Mouse (Mus musculus) myocyte (in vitro differentiated cells): Measurements from ENCODE around the gene Rchy1. TPM values are rescaled to one million over a fixed set of nuclear protein-coding genes. Genes with fewer than 3 reads are reported as not detected.

Source experiments
- H3K27me3 ChIP-seq: one replicate; pipeline ENCODE4 v1.6.1; 2011; ENCODE audit not compliant: control insufficient read depth, insufficient read depth, insufficient read length
- H3K36me3 ChIP-seq: one replicate; pipeline ENCODE4 v1.6.1; 2011; ENCODE audit not compliant: control insufficient read depth, insufficient read depth
- H3K4me2 ChIP-seq: one replicate; pipeline ENCODE4 v1.6.1; 2011; ENCODE audit warnings: low read depth, control low read depth
- H3K4me3 ChIP-seq: one replicate; pipeline ENCODE4 v1.5.1; 2011; ENCODE audit warnings: mild to moderate bottlenecking, control low read depth, moderate library complexity
- H3K79me2 ChIP-seq: one replicate; pipeline ENCODE4 v1.6.1; 2011; ENCODE audit not compliant: control insufficient read depth, insufficient read depth
- H3ac ChIP-seq: one replicate; pipeline ENCODE4 v1.6.1; 2011; ENCODE audit not compliant: control insufficient read depth, insufficient read length
- CEBPB ChIP-seq: IDR thresholded peaks from 2 replicates; pipeline ENCODE4 v1.6.1; 2011; ENCODE audit warnings: mild to moderate bottlenecking, moderate library complexity; ENCODE audit not compliant: poor library complexity, insufficient read depth, severe bottlenecking
- E2F4 ChIP-seq: IDR thresholded peaks from one replicate; pipeline ENCODE4 v1.6.1; 2011; ENCODE audit warnings: mild to moderate bottlenecking, control low read depth, moderate library complexity; ENCODE audit not compliant: insufficient read depth
- MAX ChIP-seq: IDR thresholded peaks from one replicate; pipeline ENCODE4 v1.6.1; 2011; ENCODE audit warnings: low read depth, mild to moderate bottlenecking, control low read depth
- MYOD1 ChIP-seq, 3 experiments: IDR thresholded peaks; one replicate each; pipeline ENCODE4 v1.6.1; 2011; ENCODE audit warnings: control low read depth in 2 of 3, low read depth in 2 of 3, mild to moderate bottlenecking in 2 of 3, moderate library complexity in 1 of 3; ENCODE audit not compliant: insufficient read length in 2 of 3, control insufficient read depth in 1 of 3
- MYOG ChIP-seq, 3 experiments: IDR thresholded peaks; one replicate each; pipeline ENCODE4 v1.6.1; 2011; ENCODE audit warnings: control low read depth in 2 of 3, low read depth in 2 of 3, mild to moderate bottlenecking in 2 of 3; ENCODE audit not compliant: insufficient read length in 2 of 3, control insufficient read depth in 1 of 3, insufficient read depth in 1 of 3
- POLR2A ChIP-seq: IDR thresholded peaks from one replicate; pipeline ENCODE4 v1.6.1; 2011; ENCODE audit warnings: low read depth, mild to moderate bottlenecking, control low read depth, moderate library complexity; ENCODE audit not compliant: insufficient read length
- POLR2AphosphoS2 ChIP-seq: IDR thresholded peaks from one replicate; pipeline ENCODE4 v1.6.1; 2011; ENCODE audit warnings: low read depth, control low read depth; ENCODE audit not compliant: insufficient read length
- REST ChIP-seq: IDR thresholded peaks from one replicate; pipeline ENCODE4 v1.6.1; 2011; ENCODE audit warnings: mild to moderate bottlenecking, control low read depth, moderate library complexity; ENCODE audit not compliant: insufficient read depth, insufficient read length
- SRF ChIP-seq: IDR thresholded peaks from one replicate; pipeline ENCODE4 v1.6.1; 2011; ENCODE audit warnings: low read depth; ENCODE audit not compliant: control insufficient read depth, insufficient read length
- TCF12 ChIP-seq: IDR thresholded peaks from one replicate; pipeline ENCODE4 v1.6.1; 2011; ENCODE audit warnings: mild to moderate bottlenecking, control low read depth; ENCODE audit not compliant: poor library complexity, insufficient read depth, severe bottlenecking
- TCF3 ChIP-seq: IDR thresholded peaks from one replicate; pipeline ENCODE4 v1.6.1; 2011; ENCODE audit warnings: low read depth, control low read depth; ENCODE audit not compliant: insufficient read length
- USF1 ChIP-seq: IDR thresholded peaks from one replicate; pipeline ENCODE4 v1.6.1; 2011; ENCODE audit warnings: low read depth, mild to moderate bottlenecking, control low read depth, moderate library complexity
- polyA plus RNA-seq: library from polyadenylated mRNA; unstranded; fragments of >200 nt; fragmentation: generic; extraction: Trizol; gene quantifications from one replicate; pipeline ENCODE4 v1.2.1, GENCODE M21; 2012; ENCODE audit warnings: missing spikeins

Rchy1 gene
- polyA plus RNA-seq, 1 experiment, result 29.8 TPM

GRCm38 (mm10) chr5:91994546-91994945 is 31.7 kb upstream of the Rchy1 start:
- H3K27me3 ChIP-seq, result no peaks in the 10 kb centered on the region
- H3K4me3 ChIP-seq, result no peak overlapping the region
- no peak overlapping the region for H3ac ChIP-seq
- H3K79me2 ChIP-seq, result no peaks in the 10 kb centered on the region
- H3K36me3 ChIP-seq, result no peaks in the 10 kb centered on the region
- H3K4me2 ChIP-seq, result no peak overlapping the region
- TF ChIP-seq POLR2A (no peak), TCF3 (no peak), MYOD1 (IDR thresholded peaks at IDR 0.05; ENCODE audit: control insufficient read depth in 1 of 3, insufficient read length in 2 of 3, low read depth in 2 of 3) (no peak), TCF12 (no peak), CEBPB (no peak), MYOG (IDR thresholded peaks at IDR 0.05; ENCODE audit: control insufficient read depth in 1 of 3, insufficient read depth in 1 of 3, insufficient read length in 2 of 3, low read depth in 2 of 3) (no peak), MAX (no peak), USF1 (no peak), POLR2AphosphoS2 (no peak), REST (no peak), E2F4 (no peak), SRF (no peak)

GRCm38 (mm10) chr5:91993061-91993460 is 30.2 kb upstream of the Rchy1 start:
- Histone ChIP-seq H3ac (no peak overlapping the region), H3K27me3 (no peaks in the 10 kb centered on the region), H3K4me2 (no peak overlapping the region), H3K36me3 (no peaks in the 10 kb centered on the region), H3K79me2 (no peaks in the 10 kb centered on the region), H3K4me3 (no peak overlapping the region)
- TF ChIP-seq REST (no peak), POLR2A (no peak), MYOD1 (IDR thresholded peaks at IDR 0.05; ENCODE audit: control insufficient read depth in 1 of 3, insufficient read length in 2 of 3, low read depth in 2 of 3) (no peak), TCF12 (no peak), USF1 (no peak), MAX (no peak), MYOG (IDR thresholded peaks at IDR 0.05; ENCODE audit: control insufficient read depth in 1 of 3, insufficient read depth in 1 of 3, insufficient read length in 2 of 3, low read depth in 2 of 3) (no peak), CEBPB (no peak), E2F4 (no peak)

- Histone ChIP-seq H3ac (no peak overlapping the region), H3K4me3 (no peak overlapping the region), H3K79me2 (no peaks in the 10 kb centered on the region), H3K27me3 (no peaks in the 10 kb centered on the region), H3K36me3 (no peaks in the 10 kb centered on the region), H3K4me2 (no peak overlapping the region)
- no peak for TF ChIP-seq USF1
- no peak for TF ChIP-seq REST
- TF ChIP-seq CEBPB, result no peak
- no peak for TF ChIP-seq E2F4
- TF ChIP-seq MAX, result no peak
- TF ChIP-seq MYOD1 (IDR thresholded peaks at IDR 0.05; ENCODE audit: control insufficient read depth in 1 of 3, insufficient read length in 2 of 3, low read depth in 2 of 3), result no peak
- TF ChIP-seq POLR2A, result no peak
- TF ChIP-seq SRF, result no peak
- TF ChIP-seq TCF12, result no peak
- no peak for TF ChIP-seq POLR2AphosphoS2
- TF ChIP-seq TCF3, result no peak
- TF ChIP-seq MYOG (IDR thresholded peaks at IDR 0.05; ENCODE audit: control insufficient read depth in 1 of 3, insufficient read depth in 1 of 3, insufficient read length in 2 of 3, low read depth in 2 of 3), result no peak
These were observed 28.5 kb upstream of the Rchy1 start for GRCm38 (mm10) chr5:91991191-91991937.

GRCm38 (mm10) chr5:91989261-91989660 is 26.4 kb upstream of the Rchy1 start:
- TF ChIP-seq MAX (no peak), MYOD1 (IDR thresholded peaks at IDR 0.05; ENCODE audit: control insufficient read depth in 1 of 3, insufficient read length in 2 of 3, low read depth in 2 of 3) (no peak), SRF (no peak), TCF12 (no peak), POLR2AphosphoS2 (no peak), USF1 (no peak), TCF3 (no peak), E2F4 (no peak), MYOG (IDR thresholded peaks at IDR 0.05; ENCODE audit: control insufficient read depth in 1 of 3, insufficient read depth in 1 of 3, insufficient read length in 2 of 3, low read depth in 2 of 3) (no peak), REST (no peak), CEBPB (no peak)
- no peak overlapping the region for H3K4me3 ChIP-seq
- H3ac ChIP-seq, result no peak overlapping the region

GRCm38 (mm10) chr5:91987799-91988198 is 24.9 kb upstream of the Rchy1 start:
- H3K79me2 ChIP-seq, result no peaks in the 10 kb centered on the region
- no peak overlapping the region for H3ac ChIP-seq
- no peak overlapping the region for H3K4me2 ChIP-seq
- TF ChIP-seq TCF12, result no peak
- TF ChIP-seq MYOD1 (IDR thresholded peaks at IDR 0.05; ENCODE audit: control insufficient read depth in 1 of 3, insufficient read length in 2 of 3, low read depth in 2 of 3), result no peak
- no peak for TF ChIP-seq REST
- no peak for TF ChIP-seq E2F4
- TF ChIP-seq MYOG (IDR thresholded peaks at IDR 0.05; ENCODE audit: control insufficient read depth in 1 of 3, insufficient read depth in 1 of 3, insufficient read length in 2 of 3, low read depth in 2 of 3), result no peak
- no peak for TF ChIP-seq POLR2AphosphoS2
- no peak for TF ChIP-seq MAX
- no peak for TF ChIP-seq POLR2A
- no peak for TF ChIP-seq SRF
- H3K36me3 ChIP-seq, result no peaks in the 10 kb centered on the region
- no peaks in the 10 kb centered on the region for H3K27me3 ChIP-seq
- H3K4me3 ChIP-seq, result no peak overlapping the region

More at GRCm38 (mm10) chr5:91989261-91989660, 26.4 kb upstream of the Rchy1 start:
- Histone ChIP-seq H3K36me3 (no peaks in the 10 kb centered on the region), H3K27me3 (no peaks in the 10 kb centered on the region), H3K4me2 (no peak overlapping the region), H3K79me2 (no peaks in the 10 kb centered on the region)
